Mouse (Mus musculus) liver, embryonic 14.5 days (tissue): Measurements from ENCODE around the gene Nek7.

Source experiments
- CTCF ChIP-seq: IDR thresholded peaks from 2 replicates; pipeline ENCODE4 v1.5.1; 2016; ENCODE audit warnings: antibody characterized with exemption, low read depth, control low read depth
- EP300 ChIP-seq: IDR thresholded peaks from 2 replicates; pipeline ENCODE4 v1.6.1; 2016; ENCODE audit warnings: antibody characterized with exemption, low read depth

DNA sequence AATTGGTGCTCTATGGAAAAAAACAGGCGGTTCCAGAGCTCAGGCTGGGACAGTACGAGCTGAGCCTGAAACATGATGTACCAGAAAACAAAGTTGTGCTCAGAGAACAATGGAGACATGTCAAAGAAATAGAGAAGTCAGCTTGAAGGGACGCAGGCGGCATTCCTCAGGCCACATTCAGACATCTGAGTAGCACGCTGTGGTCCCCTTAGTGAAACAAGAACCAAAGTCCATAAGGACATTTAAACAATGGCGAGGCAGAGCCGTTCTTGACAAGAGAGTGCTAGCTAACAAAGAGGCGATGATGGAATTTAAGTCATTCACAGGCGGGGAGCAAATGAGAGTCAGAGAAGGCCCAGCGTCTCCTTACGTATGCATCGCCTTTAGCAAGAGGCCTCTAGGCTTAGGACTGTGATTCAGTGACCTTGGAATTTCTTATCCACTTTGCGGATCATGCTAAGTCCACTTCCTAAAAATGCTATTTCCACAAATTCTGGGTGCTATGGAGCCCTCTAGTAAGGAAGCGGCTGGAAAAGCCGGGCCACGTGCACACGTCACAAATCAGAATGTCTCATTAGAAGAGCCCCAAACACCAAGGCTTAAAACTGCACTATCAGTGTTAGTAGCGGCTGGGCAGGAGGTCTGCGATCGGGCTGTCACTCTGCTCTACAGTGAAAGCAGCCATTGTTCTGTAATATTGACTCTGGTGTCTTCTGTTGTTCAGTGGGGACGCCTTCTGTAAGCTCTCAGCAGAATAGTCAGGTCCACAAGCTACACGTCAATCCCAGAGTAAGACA lies 48.2 kb downstream of the Nek7 start:
- TF ChIP-seq CTCF (no peak), EP300 (no peak)
